Mouse (Mus musculus) monocyte, adult 5-6 weeks (primary cell): ENCODE data around the gene Zfp710. TPM values are rescaled to one million over a fixed set of nuclear protein-coding genes. Genes with fewer than 3 reads are reported as not detected.
A peak's percentile ranks its signal among the peaks of the same experiment; 100 is the strongest.
"Not testable (repeated sequence)": the region's sequence is repeated elsewhere in the genome, so short reads cannot be mapped to it uniquely, and the experiment has no call there.

ENCODE experiments used
- ATAC-seq: fragments of 153-309, 156-312 bp; replicated peaks from 2 replicates; pipeline ENCODE4 v1.8.0; 2017; ENCODE audit warnings: mild to moderate bottlenecking; ENCODE audit not compliant: low TSS enrichment, insufficient number of reproducible peaks, severe bottlenecking, poor library complexity, low FRiP score
- total RNA-seq: library from RNA; stranded (forward); fragments of 200-1000, 200-491, 200-594 nt; gene quantifications from 3 replicates; pipeline ENCODE4 v1.2.3, GENCODE M21; 2017

Zfp710 gene
- total RNA-seq, 1 experiment from 2014 or later, result 55.9 TPM

DNA sequence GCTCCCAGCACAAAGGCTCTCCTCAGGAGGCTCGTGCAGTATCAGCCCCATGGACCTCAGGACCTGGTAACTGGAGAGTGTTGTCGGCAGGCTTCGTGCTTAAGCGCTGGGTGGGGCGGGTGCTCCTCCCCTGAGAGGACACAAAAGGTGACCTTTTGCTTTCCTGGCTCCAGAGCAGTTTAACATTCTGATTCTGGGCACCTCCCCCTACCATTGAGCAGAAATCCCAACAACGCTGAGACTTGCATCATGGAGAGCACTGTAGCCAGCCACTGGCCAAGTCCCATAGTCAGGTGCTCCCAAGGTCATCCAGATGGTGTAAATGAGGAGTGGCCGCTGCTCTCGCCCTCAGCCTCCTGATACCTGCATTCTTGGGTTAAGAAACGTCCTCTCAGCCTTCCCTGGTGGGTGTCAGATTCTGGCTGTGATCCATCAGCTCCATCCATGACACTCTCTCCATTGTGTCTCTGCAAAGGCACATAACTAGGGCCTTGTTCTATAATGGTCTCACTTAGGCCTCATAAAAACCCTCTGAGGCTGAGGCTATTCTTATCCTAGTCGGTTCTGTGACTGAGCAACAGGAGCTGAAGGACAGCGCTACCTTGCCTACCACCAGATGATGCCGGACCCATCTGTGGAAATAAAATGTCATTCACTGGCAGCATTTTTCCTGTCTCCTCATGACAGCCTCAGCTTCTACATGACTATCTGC, 105.9 kb downstream of the Zfp710 start:
- ATAC-seq, result no peak

DNA sequence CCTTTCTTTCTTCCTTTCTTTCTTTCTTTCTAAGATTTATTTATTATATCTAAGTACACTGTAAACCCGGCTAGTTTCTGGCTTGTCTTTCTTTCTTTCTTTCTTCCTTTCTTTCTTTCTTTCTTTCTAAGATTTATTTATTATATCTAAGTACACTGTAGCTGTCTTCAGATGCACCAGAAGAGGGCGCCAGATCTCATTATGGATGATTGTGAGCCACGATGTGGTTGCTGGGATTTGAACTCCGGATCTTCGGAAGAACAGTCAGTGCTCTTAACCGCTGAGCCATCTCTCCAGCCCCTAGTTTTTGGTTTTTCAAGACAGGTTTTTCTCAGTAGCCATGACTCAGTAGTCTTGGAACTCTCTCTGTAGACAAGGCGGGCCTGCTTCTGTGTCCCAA, 106.7 kb downstream of the Zfp710 start:
- ATAC-seq, result not testable (repeated sequence)

DNA sequence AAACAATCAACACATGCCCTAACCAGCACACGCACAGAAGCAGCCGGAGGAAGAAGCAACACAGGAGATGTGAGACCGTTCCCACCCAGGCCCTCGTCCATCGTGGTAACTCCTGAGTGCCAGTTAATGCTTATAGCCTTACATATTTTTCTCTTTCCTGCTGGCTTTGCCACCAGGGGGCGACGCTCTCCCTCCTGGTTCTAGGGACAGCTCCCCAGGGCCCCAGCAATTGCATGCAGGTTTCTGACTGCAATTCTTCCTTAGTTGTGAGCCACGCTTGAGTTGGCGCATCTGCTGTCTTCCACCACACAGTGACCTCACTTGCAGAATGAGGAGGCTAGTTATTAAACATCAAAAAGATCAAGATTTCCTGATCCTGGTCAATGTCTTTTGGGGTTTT, 107.9 kb downstream of the Zfp710 start:
- ATAC-seq, result peak; percentile 75

GRCm38 (mm10) chr7:80134454-80135172, 110.0 kb downstream of the Zfp710 start:
- no peak for ATAC-seq

GRCm38 (mm10) chr7:80135173-80135532, 110.5 kb downstream of the Zfp710 start:
- no peak for ATAC-seq

GRCm38 (mm10) chr7:80138375-80138774, 113.8 kb downstream of the Zfp710 start:
- ATAC-seq, result no peak

DNA sequence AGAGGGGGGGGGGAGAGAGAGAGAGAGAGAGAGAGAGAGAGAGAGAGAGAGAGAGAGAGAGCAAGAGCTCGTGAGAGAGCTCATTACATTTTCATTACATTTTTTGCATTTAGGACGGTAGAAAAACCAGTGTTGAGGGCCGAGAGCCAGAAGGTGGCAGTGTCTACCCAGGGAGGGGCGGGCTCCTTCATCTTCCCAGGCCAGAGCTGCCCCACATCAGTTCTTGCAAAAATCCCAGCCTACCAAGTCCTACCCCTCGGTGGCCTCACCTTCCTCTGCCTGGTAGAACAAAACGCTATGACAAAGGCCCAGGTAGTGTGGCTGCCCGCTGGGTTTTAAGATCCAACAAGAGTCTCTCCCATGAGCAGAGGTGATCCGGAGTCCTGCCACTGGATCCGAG, 116.2 kb downstream of the Zfp710 start:
- ATAC-seq, result peak; percentile 74

Other genes starting within 250 kb of the Zfp710 start
- not detected in 3 replicates for gene Mesp1, start 231.0 kb upstream of the Zfp710 start, total RNA-seq
- not detected in 3 replicates for gene Mesp2, start 214.1 kb upstream of the Zfp710 start, total RNA-seq
- gene Anpep, start 163.8 kb upstream of the Zfp710 start, total RNA-seq, result 0.68 to 0.75 TPM in 2 of 3 replicates, not detected in the other
- 5.0 to 7.7 TPM (median 6.6 TPM) in 3 replicates for gene Ap3s2, start 104.2 kb upstream of the Zfp710 start, total RNA-seq
- 0.58 to 3.0 TPM (median 0.75 TPM) in 3 replicates for gene Arpin, start 89.5 kb upstream of the Zfp710 start, total RNA-seq
- gene Idh2, start 90.6 kb downstream of the Zfp710 start, total RNA-seq, result 23.3 to 27.2 TPM (median 24.2 TPM) in 3 replicates
- gene Sema4b, start 162.0 kb downstream of the Zfp710 start, total RNA-seq, result 7.4 to 9.3 TPM (median 9.1 TPM) in 3 replicates
- gene Cib1, start 208.0 kb downstream of the Zfp710 start, total RNA-seq, result 37.5 to 51.3 TPM (median 45.7 TPM) in 3 replicates
- 0.86 to 3.5 TPM (median 2.2 TPM) in 3 replicates for gene Gdpgp1, start 208.1 kb downstream of the Zfp710 start, total RNA-seq
- gene Ttll13, start 221.6 kb downstream of the Zfp710 start, total RNA-seq, result 3.0 TPM in 1 of 3 replicates, not detected in the others
- 22.5 to 35.4 TPM (median 27.3 TPM) in 3 replicates for gene Ngrn, start 236.4 kb downstream of the Zfp710 start, total RNA-seq
- 35.8 to 53.3 TPM (median 47.4 TPM) in 3 replicates for gene Vps33b, start 244.8 kb downstream of the Zfp710 start, total RNA-seq